Mouse (Mus musculus): ENCODE measurements at regions not wholly inside any gene's neighbourhood (a gene's known extent, or its start where the extent isn't known, plus 50 kb on each side); places are given as distances from the start of the nearest gene placed in this dataset.

- TF ChIP-seq POLR2A (IDR thresholded peaks at IDR 0.05; ENCODE audit: low read depth, low read length) (no peak), CTCF (IDR thresholded peaks at IDR 0.05; ENCODE audit: extremely low read depth, insufficient read length, insufficient replicate concordance, low read depth, low read length) (no peak)
These were observed 256.1 kb upstream of the Jarid2 start for GRCm38 (mm10) chr13:44473200-44473599.

Data from small intestine, adult 2 months (tissue).